Mouse (Mus musculus): ENCODE measurements around the gene Elf5. TPM values are rescaled to one million over a fixed set of nuclear protein-coding genes. Genes with fewer than 3 reads are reported as not detected.
A peak's percentile ranks its signal among the peaks of the same experiment; 100 is the strongest.

Gene Elf5
- polyA plus RNA-seq (2015; fragmentation: Nextera tagmentation; extraction: Ambion mirVana): 0.12 and 0.87 TPM in 2 replicates

DNA sequence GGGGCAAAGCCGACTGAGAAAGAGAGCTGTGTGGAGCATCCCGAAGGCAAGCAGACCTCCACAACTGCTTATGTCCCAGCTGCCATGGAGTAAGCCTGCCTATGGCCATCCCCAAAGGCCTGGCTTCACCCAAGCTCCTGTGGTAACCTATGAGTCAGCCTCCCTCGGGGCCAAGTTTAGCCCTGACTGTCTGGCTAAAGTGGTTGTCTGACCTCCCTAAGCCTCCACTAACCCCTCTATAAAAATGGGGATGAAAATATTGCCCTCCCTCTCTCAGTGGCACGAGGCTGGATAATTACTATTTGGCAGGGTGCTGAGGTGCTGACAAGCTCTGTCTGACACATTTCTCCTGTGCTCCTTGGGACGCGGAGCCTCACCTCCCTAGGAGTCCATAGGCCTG is at the start of gene Elf5:
Gene Elf5 (plus strand): TSS at position 341 of the 400 bp plus-strand sequence.
- no peak within 1 kb of the TSS for H3K9ac ChIP-seq (ENCODE audit: low read length)
- no peaks in the 10 kb centered on the region for H3K27me3 ChIP-seq (ENCODE audit: control insufficient read depth, insufficient read depth, low read length)
- H3K4me2 ChIP-seq (ENCODE audit: low read depth, low read length): no peak within 1 kb of the TSS
- 54% methylated on average over 6 of the region's 6 CpGs for WGBS
- no peaks in the 10 kb centered on the region for H3K36me3 ChIP-seq (ENCODE audit: control insufficient read depth, insufficient read depth)
- peaks cover 3% of the 10 kb centered on the region; the same call in 1 of the 2 replicates for H3K4me1 ChIP-seq (ENCODE audit: control insufficient read depth, insufficient read depth, low read length)
- no peaks in the 10 kb centered on the region for H3K9me3 ChIP-seq (replicated peaks; ENCODE audit: control insufficient read depth, low read length)
- H3K4me3 ChIP-seq (ENCODE audit: low read length): no peak within 1 kb of the TSS
- H3K27ac ChIP-seq (ENCODE audit: low read length): no peak within 1 kb of the TSS
- ATAC-seq (replicated peaks; ENCODE audit: extremely low read depth, insufficient read depth, low FRiP score): no peak

DNA sequence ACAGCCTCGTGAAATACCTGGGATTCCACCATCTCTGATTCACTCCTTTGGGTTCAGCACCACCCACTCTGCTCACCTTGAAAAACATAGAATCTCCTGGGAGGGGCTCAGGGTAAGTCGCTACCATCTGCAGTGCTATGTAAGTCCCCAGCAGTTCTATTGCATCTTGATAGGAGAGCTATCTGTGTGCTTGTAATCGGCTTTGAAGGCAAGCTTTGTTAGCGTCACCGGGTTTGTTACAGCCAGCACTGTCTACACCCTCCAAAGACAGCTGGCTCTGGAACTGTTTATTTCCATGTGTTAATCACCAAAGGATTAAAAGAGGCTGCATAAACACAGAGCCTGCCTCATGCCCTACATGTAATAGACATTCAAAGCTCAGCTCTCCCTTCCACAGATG is 38.9 kb upstream of the Elf5 start:
- Histone ChIP-seq H3K27ac (ENCODE audit: low read length) (no peak overlapping the region), H3K36me3 (ENCODE audit: control insufficient read depth, insufficient read depth) (no peaks in the 10 kb centered on the region), H3K4me1 (ENCODE audit: control insufficient read depth, insufficient read depth, low read length) (no peaks in the 10 kb centered on the region), H3K9ac (ENCODE audit: low read length) (no peak overlapping the region), H3K4me3 (ENCODE audit: low read length) (no peak overlapping the region), H3K27me3 (ENCODE audit: control insufficient read depth, insufficient read depth, low read length) (no peaks in the 10 kb centered on the region), H3K4me2 (ENCODE audit: low read depth, low read length) (no peak overlapping the region), H3K9me3 (replicated peaks; ENCODE audit: control insufficient read depth, low read length) (no peaks in the 10 kb centered on the region)
- no peak for ATAC-seq (replicated peaks; ENCODE audit: extremely low read depth, insufficient read depth, low FRiP score)
- 63% methylated on average over 5 of the region's 5 CpGs for WGBS

DNA sequence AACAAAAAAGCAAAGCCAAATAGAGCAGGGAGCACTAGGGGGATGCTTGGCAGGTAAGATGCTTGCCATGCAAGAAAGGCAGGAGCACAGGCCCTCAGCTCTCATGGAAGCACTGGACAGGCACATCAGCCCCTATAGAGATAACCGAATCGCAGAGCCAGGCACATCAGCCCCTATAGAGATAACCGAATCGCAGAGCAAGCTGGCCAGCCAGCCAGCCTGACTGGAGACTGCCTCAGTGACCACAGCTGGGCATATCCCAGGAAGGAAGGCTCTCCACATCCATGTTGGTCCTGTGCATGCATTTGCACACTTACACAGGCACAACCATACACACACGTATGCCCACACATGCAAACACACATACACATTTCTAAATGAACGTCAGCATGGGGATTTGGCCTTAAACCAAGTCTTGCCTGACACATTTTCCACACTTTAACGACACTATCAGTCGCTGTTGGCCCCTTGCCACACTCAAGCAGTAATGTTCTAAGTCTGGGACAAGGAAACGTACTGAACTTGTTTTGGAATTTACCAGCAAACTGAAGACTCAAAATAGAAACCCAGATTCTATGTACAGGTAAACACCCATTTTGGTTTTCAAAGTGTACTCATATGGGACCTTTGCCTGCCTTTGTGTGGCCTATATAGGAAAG is 31.9 kb upstream of the Elf5 start:
- H3K9me3 ChIP-seq (replicated peaks; ENCODE audit: control insufficient read depth, low read length): no peaks in the 10 kb centered on the region
- peak; percentile 70; the same call in 1 of the 2 replicates for ATAC-seq (replicated peaks; ENCODE audit: extremely low read depth, insufficient read depth, low FRiP score)

DNA sequence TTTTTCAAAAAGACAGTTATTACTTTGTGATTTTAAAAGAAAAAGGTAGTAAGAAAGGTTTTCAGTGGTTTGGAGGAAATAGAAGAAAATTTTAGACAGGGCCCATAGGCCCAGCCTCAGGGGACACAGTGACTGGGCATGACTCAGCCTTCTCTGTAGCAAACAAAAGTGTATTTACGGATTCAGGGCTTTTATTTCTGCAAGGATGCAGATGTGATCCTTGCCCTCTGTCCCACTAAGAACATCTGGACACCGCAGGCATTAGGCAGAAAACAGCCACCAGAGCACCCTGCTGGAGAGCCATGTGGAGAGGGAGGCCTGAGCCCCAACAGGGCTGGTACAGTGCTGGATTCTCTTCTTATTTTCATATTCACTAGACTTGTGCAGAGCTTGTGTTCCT is 29.3 kb upstream of the Elf5 start:
- H3K36me3 ChIP-seq (ENCODE audit: control insufficient read depth, insufficient read depth): no peaks in the 10 kb centered on the region

More for the DNA sequence above, 31.9 kb upstream of the Elf5 start:
- Histone ChIP-seq H3K4me1 (ENCODE audit: control insufficient read depth, insufficient read depth, low read length) (peaks cover 14% of the 10 kb centered on the region), H3K4me3 (ENCODE audit: low read length) (no peak overlapping the region), H3K4me2 (ENCODE audit: low read depth, low read length) (peak overlapping the region; percentile 3; the same call in 1 of the 2 replicates), H3K36me3 (ENCODE audit: control insufficient read depth, insufficient read depth) (no peaks in the 10 kb centered on the region), H3K9ac (ENCODE audit: low read length) (no peak overlapping the region), H3K27ac (ENCODE audit: low read length) (peak overlapping the region; percentile 72), H3K27me3 (ENCODE audit: control insufficient read depth, insufficient read depth, low read length) (no peaks in the 10 kb centered on the region)
- WGBS: 17% methylated on average over 9 of the region's 9 CpGs

DNA sequence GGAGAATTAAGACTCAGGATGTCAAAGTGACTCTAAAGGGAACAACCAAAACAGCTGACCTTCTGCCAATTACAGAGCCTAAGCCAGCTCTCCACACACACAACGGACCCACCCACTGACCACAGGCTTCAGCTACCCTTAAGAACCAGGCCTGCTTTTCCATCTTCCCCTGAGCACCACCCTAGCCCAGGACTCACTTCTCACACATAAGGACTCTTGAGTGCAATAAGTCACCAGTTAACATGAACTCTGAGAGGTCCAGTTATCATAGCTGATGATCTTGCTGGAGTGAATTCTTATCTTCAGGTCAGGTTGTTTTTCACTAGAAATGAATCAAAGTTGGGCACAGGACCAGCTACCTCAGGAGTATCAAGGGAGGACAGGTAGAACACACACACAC is 23.6 kb upstream of the Elf5 start:
- Histone ChIP-seq H3K27me3 (ENCODE audit: control insufficient read depth, insufficient read depth, low read length) (no peaks in the 10 kb centered on the region), H3K4me2 (ENCODE audit: low read depth, low read length) (no peak overlapping the region), H3K4me1 (ENCODE audit: control insufficient read depth, insufficient read depth, low read length) (no peaks in the 10 kb centered on the region), H3K36me3 (ENCODE audit: control insufficient read depth, insufficient read depth) (no peaks in the 10 kb centered on the region), H3K27ac (ENCODE audit: low read length) (no peak overlapping the region), H3K4me3 (ENCODE audit: low read length) (no peak overlapping the region), H3K9me3 (replicated peaks; ENCODE audit: control insufficient read depth, low read length) (no peaks in the 10 kb centered on the region; the same call in 1 of the 2 replicates), H3K9ac (ENCODE audit: low read length) (no peak overlapping the region)
- 79% methylated on average over 1 of the region's 1 CpGs for WGBS
- ATAC-seq (replicated peaks; ENCODE audit: extremely low read depth, insufficient read depth, low FRiP score): no peak

More for the DNA sequence above, 29.3 kb upstream of the Elf5 start:
- H3K9me3 ChIP-seq (replicated peaks; ENCODE audit: control insufficient read depth, low read length): no peaks in the 10 kb centered on the region; the same call in 1 of the 2 replicates
- no peak overlapping the region for H3K4me3 ChIP-seq (ENCODE audit: low read length)
- WGBS: 75% methylated on average over 2 of the region's 2 CpGs
- H3K9ac ChIP-seq (ENCODE audit: low read length): no peak overlapping the region
- no peak overlapping the region for H3K27ac ChIP-seq (ENCODE audit: low read length)
- H3K4me2 ChIP-seq (ENCODE audit: low read depth, low read length): no peak overlapping the region
- H3K4me1 ChIP-seq (ENCODE audit: control insufficient read depth, insufficient read depth, low read length): peaks cover 14% of the 10 kb centered on the region
- H3K27me3 ChIP-seq (ENCODE audit: control insufficient read depth, insufficient read depth, low read length): no peaks in the 10 kb centered on the region
- no peak for ATAC-seq (replicated peaks; ENCODE audit: extremely low read depth, insufficient read depth, low FRiP score)

DNA sequence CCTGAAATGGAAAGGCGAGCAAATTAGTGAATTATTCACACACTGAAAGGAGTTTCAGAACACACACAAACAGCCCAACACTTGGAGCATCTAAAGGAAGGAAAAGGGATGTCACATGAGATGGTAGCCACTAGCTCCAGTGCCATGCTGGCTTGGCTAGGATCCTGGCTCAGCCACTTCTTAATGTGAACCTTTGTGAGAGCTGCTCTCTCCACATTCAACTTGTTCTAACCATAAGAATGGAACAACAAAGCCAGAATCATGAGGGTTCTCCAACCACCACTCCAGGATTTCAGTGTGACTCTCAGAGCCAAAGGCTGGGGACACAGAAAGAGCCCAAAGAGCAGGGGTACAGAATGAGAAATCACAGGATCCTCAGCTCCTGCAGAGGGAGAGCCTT is 23.2 kb upstream of the Elf5 start:
- no peak overlapping the region for H3K4me3 ChIP-seq (ENCODE audit: low read length)
- H3K9me3 ChIP-seq (replicated peaks; ENCODE audit: control insufficient read depth, low read length): no peaks in the 10 kb centered on the region; the same call in 1 of the 2 replicates
- WGBS: 87% methylated on average over 1 of the region's 1 CpGs
- H3K36me3 ChIP-seq (ENCODE audit: control insufficient read depth, insufficient read depth): no peaks in the 10 kb centered on the region
- ATAC-seq (replicated peaks; ENCODE audit: extremely low read depth, insufficient read depth, low FRiP score): no peak
- no peaks in the 10 kb centered on the region for H3K4me1 ChIP-seq (ENCODE audit: control insufficient read depth, insufficient read depth, low read length)
- H3K27me3 ChIP-seq (ENCODE audit: control insufficient read depth, insufficient read depth, low read length): no peaks in the 10 kb centered on the region
- no peak overlapping the region for H3K4me2 ChIP-seq (ENCODE audit: low read depth, low read length)
- no peak overlapping the region for H3K9ac ChIP-seq (ENCODE audit: low read length)
- no peak overlapping the region for H3K27ac ChIP-seq (ENCODE audit: low read length)

DNA sequence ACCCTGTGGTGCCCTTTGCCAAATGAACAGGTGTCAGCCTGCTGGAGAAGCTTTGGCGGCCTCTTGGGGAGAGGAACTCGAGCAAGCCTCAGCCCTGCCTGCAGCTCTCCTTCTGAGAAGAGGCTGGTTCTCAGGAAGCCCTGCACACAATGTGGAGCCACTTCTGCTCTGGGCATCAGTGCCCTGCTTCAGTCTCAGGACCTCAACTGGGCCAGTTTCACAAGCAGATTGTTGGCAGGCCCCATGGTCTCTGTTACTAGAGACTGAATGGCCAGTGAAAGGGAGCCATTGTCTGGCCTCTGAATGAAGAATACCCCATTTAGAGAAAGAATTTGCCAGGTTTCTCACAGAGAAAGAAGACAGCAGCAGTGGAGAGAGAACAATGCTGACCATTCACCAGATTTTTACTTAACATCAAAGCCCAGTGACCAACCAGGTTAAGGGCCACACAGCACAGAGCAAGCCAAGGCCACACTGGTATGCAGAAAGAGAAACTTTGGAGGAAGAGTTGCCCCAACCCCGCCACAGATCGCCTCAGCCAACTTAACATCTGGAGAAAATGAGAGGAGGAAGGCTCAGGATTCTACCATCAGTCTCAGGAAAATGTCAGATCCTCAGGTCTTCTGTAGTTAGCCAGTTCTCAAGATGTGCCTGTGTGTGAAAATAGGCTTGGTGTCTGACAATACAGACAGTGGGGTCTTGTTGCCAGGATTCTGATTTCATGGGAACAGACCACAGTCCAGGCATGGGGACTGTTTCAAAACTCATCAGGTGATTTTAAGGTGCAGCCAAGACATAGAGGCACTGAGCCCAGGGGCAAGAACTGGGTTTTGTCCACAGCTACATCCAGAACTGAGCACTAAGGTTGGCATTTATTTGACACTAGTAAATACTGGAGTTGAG is 21.2 kb upstream of the Elf5 start:
- no peak for ATAC-seq (replicated peaks; ENCODE audit: extremely low read depth, insufficient read depth, low FRiP score)

DNA sequence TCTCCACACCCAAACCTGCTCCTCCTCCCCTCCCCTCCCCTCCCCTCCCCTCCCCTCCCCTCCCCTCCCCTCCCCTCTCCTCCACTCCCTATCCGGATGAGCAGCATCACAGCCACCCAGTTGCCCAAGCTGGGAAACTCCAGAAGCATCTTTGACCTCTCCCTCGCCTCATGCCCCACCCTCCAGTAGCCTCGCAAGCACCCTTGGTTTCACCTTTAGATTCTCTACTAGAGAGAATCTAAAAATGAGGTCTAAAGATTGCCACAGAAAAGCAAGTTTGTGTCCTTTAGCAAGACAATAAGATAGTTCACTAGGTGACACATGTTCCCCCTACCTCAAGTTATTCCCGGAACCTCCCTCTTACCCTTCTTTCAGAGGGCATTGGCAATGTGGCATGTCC is 19.9 kb upstream of the Elf5 start:
- Histone ChIP-seq H3K4me2 (ENCODE audit: low read depth, low read length) (no peak overlapping the region), H3K36me3 (ENCODE audit: control insufficient read depth, insufficient read depth) (no peaks in the 10 kb centered on the region), H3K27ac (ENCODE audit: low read length) (no peak overlapping the region), H3K4me1 (ENCODE audit: control insufficient read depth, insufficient read depth, low read length) (no peaks in the 10 kb centered on the region), H3K9me3 (replicated peaks; ENCODE audit: control insufficient read depth, low read length) (no peaks in the 10 kb centered on the region), H3K4me3 (ENCODE audit: low read length) (no peak overlapping the region), H3K27me3 (ENCODE audit: control insufficient read depth, insufficient read depth, low read length) (no peaks in the 10 kb centered on the region), H3K9ac (ENCODE audit: low read length) (no peak overlapping the region)
- WGBS: 77% methylated on average over 4 of the region's 4 CpGs
- ATAC-seq (replicated peaks; ENCODE audit: extremely low read depth, insufficient read depth, low FRiP score): no peak

More for the DNA sequence above, 21.2 kb upstream of the Elf5 start:
- H3K9ac ChIP-seq (ENCODE audit: low read length): no peak overlapping the region
- H3K36me3 ChIP-seq (ENCODE audit: control insufficient read depth, insufficient read depth): no peaks in the 10 kb centered on the region
- no peaks in the 10 kb centered on the region; the same call in 1 of the 2 replicates for H3K9me3 ChIP-seq (replicated peaks; ENCODE audit: control insufficient read depth, low read length)
- 57% methylated on average over 4 of the region's 4 CpGs for WGBS
- no peaks in the 10 kb centered on the region for H3K4me1 ChIP-seq (ENCODE audit: control insufficient read depth, insufficient read depth, low read length)
- H3K4me2 ChIP-seq (ENCODE audit: low read depth, low read length): no peak overlapping the region
- H3K27ac ChIP-seq (ENCODE audit: low read length): no peak overlapping the region
- H3K27me3 ChIP-seq (ENCODE audit: control insufficient read depth, insufficient read depth, low read length): no peaks in the 10 kb centered on the region
- H3K4me3 ChIP-seq (ENCODE audit: low read length): no peak overlapping the region

DNA sequence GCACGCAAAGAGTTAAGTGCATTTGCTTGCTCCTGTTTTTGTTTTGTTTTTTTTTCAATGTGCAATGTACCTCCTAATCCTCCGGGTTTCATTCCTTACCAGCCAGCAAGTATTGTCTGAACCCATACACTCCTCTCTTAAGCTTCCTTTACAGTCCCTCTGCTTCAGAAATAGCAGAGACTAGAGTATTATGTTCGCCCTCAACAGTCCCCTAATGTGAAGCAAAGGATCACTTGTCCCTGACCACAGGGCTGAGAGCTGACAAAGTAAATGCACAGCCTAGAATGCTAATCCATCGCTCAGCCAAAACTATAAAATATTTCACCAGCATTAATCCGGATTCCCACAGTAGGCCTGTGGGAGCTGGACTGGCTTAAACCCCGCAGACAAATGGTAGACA is 13.4 kb upstream of the Elf5 start:
- WGBS: 79% methylated on average over 6 of the region's 6 CpGs
- no peak for ATAC-seq (replicated peaks; ENCODE audit: extremely low read depth, insufficient read depth, low FRiP score)

More for the DNA sequence above, 13.4 kb upstream of the Elf5 start:
- no peaks in the 10 kb centered on the region for H3K4me1 ChIP-seq (ENCODE audit: control insufficient read depth, insufficient read depth, low read length)
- no peaks in the 10 kb centered on the region for H3K27me3 ChIP-seq (ENCODE audit: control insufficient read depth, insufficient read depth, low read length)
- H3K36me3 ChIP-seq (ENCODE audit: control insufficient read depth, insufficient read depth): no peaks in the 10 kb centered on the region
- H3K9me3 ChIP-seq (replicated peaks; ENCODE audit: control insufficient read depth, low read length): no peaks in the 10 kb centered on the region
- H3K4me3 ChIP-seq (ENCODE audit: low read length): no peak overlapping the region
- no peak overlapping the region for H3K4me2 ChIP-seq (ENCODE audit: low read depth, low read length)
- H3K27ac ChIP-seq (ENCODE audit: low read length): no peak overlapping the region
- no peak overlapping the region for H3K9ac ChIP-seq (ENCODE audit: low read length)

All from heart, embryonic 16.5 days (tissue).